Mouse (Mus musculus): ENCODE measurements around the gene Ung. TPM values are rescaled to one million over a fixed set of nuclear protein-coding genes. Genes with fewer than 3 reads are reported as not detected.

Ung gene
- polyA plus RNA-seq, 2 experiments: 11.0 to 13.3 TPM

DNA sequence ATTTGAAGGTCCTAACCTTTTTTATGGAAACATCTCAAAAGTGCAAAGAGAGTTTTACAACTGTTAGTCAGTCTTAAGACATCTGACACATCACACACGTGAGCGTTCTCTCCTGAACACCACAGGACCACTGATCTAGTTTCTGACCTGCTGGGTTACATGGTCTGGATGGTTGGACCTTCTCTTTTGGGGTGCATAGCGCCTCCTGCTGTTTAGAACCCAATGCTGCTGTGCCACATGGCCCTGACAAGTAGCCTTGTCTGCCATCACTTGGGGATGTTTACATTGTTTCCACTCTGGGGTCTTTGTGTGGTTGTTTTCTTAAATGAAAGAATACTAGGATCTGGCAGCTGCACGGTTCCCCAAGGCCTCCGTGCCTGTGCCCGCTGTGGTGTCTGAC, 16.9 kb upstream of the Ung start:
- ATAC-seq (ENCODE audit: insufficient read depth) (no peak), DNase-seq (ENCODE audit: low read depth in 3 of 3, low spot score in 3 of 3) (no peak)
- TF ChIP-seq EP300 (IDR thresholded peaks at IDR 0.05; ENCODE audit: low read depth): no peak
- TF ChIP-seq CTCF (IDR thresholded peaks at IDR 0.05; ENCODE audit: low read depth): peak; percentile 53
- Histone ChIP-seq H3K27me3 (ENCODE audit: control insufficient read depth, insufficient read depth, low read length) (no peaks in the 10 kb centered on the region), H3K4me1 (replicated peaks; ENCODE audit: control insufficient read depth in 2 of 2, insufficient read depth in 2 of 2, low read length in 1 of 2) (no peaks in the 10 kb centered on the region), H3K4me3 (ENCODE audit: insufficient read depth in 1 of 2, low read depth in 2 of 2, low read length in 2 of 2) (no peak overlapping the region), H3K27ac (no peak overlapping the region), H3K4me2 (ENCODE audit: low read depth) (no peak overlapping the region), H3K9ac (replicated peaks) (no peak overlapping the region), H3K36me3 (replicated peaks; ENCODE audit: control insufficient read depth, insufficient read depth, low read depth) (no peaks in the 10 kb centered on the region; the same call in 1 of the 2 replicates), H3K9me3 (ENCODE audit: control insufficient read depth, low read length) (no peaks in the 10 kb centered on the region)
- WGBS (ENCODE audit: insufficient replicate concordance): 80% methylated on average over 6 of the region's 6 CpGs

- 64% methylated on average over 5 of the region's 5 CpGs for WGBS (ENCODE audit: insufficient replicate concordance)
- no peak overlapping the region for H3K4me2 ChIP-seq (ENCODE audit: low read depth)
- H3K27me3 ChIP-seq (ENCODE audit: control insufficient read depth, insufficient read depth, low read length): no peaks in the 10 kb centered on the region
- H3K4me1 ChIP-seq (replicated peaks; ENCODE audit: control insufficient read depth in 2 of 2, insufficient read depth in 2 of 2, low read length in 1 of 2): no peaks in the 10 kb centered on the region
- H3K36me3 ChIP-seq (replicated peaks; ENCODE audit: control insufficient read depth, insufficient read depth, low read depth): no peaks in the 10 kb centered on the region; the same call in 1 of the 2 replicates
- H3K27ac ChIP-seq: no peak overlapping the region
- TF ChIP-seq CTCF (IDR thresholded peaks at IDR 0.05; ENCODE audit: low read depth): no peak
- no peak for TF ChIP-seq EP300 (IDR thresholded peaks at IDR 0.05; ENCODE audit: low read depth)
- no peak for DNase-seq (ENCODE audit: low read depth in 3 of 3, low spot score in 3 of 3)
- ATAC-seq (ENCODE audit: insufficient read depth): no peak
- no peak overlapping the region for H3K4me3 ChIP-seq (ENCODE audit: insufficient read depth in 1 of 2, low read depth in 2 of 2, low read length in 2 of 2)
- H3K9ac ChIP-seq (replicated peaks): no peak overlapping the region
- no peaks in the 10 kb centered on the region for H3K9me3 ChIP-seq (ENCODE audit: control insufficient read depth, low read length)
Observed at GRCm38 (mm10) chr5:114115030-114115429, 15.2 kb upstream of the Ung start.

GRCm38 (mm10) chr5:114116586-114116985, 13.6 kb upstream of the Ung start:
- Histone ChIP-seq H3K4me1 (replicated peaks; ENCODE audit: control insufficient read depth in 2 of 2, insufficient read depth in 2 of 2, low read length in 1 of 2) (no peaks in the 10 kb centered on the region), H3K36me3 (replicated peaks; ENCODE audit: control insufficient read depth, insufficient read depth, low read depth) (no peaks in the 10 kb centered on the region), H3K4me3 (ENCODE audit: insufficient read depth in 1 of 2, low read depth in 2 of 2, low read length in 2 of 2) (no peak overlapping the region), H3K9me3 (ENCODE audit: control insufficient read depth, low read length) (no peaks in the 10 kb centered on the region), H3K9ac (replicated peaks) (no peak overlapping the region), H3K27ac (no peak overlapping the region), H3K4me2 (ENCODE audit: low read depth) (no peak overlapping the region), H3K27me3 (ENCODE audit: control insufficient read depth, insufficient read depth, low read length) (no peaks in the 10 kb centered on the region)
- TF ChIP-seq EP300 (IDR thresholded peaks at IDR 0.05; ENCODE audit: low read depth) (no peak), CTCF (IDR thresholded peaks at IDR 0.05; ENCODE audit: low read depth) (no peak)
- DNase-seq (ENCODE audit: low read depth in 3 of 3, low spot score in 3 of 3): no peak
- no peak for ATAC-seq (ENCODE audit: insufficient read depth)
- 42% methylated on average over 7 of the region's 7 CpGs for WGBS (ENCODE audit: insufficient replicate concordance)

DNA sequence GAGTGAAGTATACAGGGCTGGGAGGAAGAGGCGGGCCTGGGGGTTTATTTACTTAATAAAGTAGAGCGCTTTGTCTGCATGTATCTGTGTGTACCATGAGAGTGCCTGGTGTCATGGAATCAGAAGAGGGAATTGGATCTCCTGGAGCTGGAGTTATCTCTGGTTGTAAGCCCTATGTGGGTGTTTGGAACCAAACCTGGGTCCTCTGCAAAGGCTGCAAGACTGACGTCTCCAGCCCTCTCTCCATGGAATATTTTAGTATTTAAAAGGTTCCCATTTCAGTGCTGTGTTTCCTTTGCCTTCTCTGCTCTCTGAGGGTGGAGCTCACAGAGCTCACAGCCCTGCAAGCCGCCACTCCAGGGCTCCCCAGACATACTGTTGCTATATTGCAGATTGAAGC, 10.4 kb upstream of the Ung start:
- TF ChIP-seq CTCF (IDR thresholded peaks at IDR 0.05; ENCODE audit: low read depth): no peak
- no peak for TF ChIP-seq EP300 (IDR thresholded peaks at IDR 0.05; ENCODE audit: low read depth)
- H3K4me1 ChIP-seq (replicated peaks; ENCODE audit: control insufficient read depth in 2 of 2, insufficient read depth in 2 of 2, low read length in 1 of 2): no peaks in the 10 kb centered on the region
- H3K9me3 ChIP-seq (ENCODE audit: control insufficient read depth, low read length): no peaks in the 10 kb centered on the region
- H3K27me3 ChIP-seq (ENCODE audit: control insufficient read depth, insufficient read depth, low read length): no peaks in the 10 kb centered on the region
- no peaks in the 10 kb centered on the region; the same call in none of the 2 replicates for H3K36me3 ChIP-seq (replicated peaks; ENCODE audit: control insufficient read depth, insufficient read depth, low read depth)
- WGBS (ENCODE audit: insufficient replicate concordance): 82% methylated on average over 4 of the region's 4 CpGs
- no peak overlapping the region for H3K27ac ChIP-seq
- H3K9ac ChIP-seq (replicated peaks): no peak overlapping the region
- ATAC-seq (ENCODE audit: insufficient read depth) (no peak), DNase-seq (ENCODE audit: low read depth in 3 of 3, low spot score in 3 of 3) (no peak)
- H3K4me2 ChIP-seq (ENCODE audit: low read depth): no peak overlapping the region
- no peak overlapping the region for H3K4me3 ChIP-seq (ENCODE audit: insufficient read depth in 1 of 2, low read depth in 2 of 2, low read length in 2 of 2)

DNA sequence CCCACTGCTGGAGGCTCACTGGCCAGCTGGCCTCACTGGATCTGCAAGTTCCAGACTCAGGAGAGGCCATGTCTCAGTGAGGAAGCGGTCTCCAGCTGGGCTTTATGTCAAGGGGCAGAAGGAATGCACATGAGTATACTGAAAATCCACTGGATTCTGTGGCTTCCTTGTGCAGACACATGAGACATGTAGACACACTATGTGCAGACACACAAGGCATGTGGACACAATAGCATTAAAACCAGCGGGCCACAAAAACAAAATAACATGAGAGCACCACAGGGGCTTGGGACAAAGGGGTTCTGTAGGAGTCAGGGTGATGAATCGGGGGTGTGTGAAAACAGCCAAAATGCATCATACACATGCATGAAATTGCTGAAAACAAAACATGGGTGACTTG, 4.2 kb upstream of the Ung start:
- Histone ChIP-seq H3K27ac (no peak overlapping the region), H3K9ac (replicated peaks) (no peak overlapping the region), H3K36me3 (replicated peaks; ENCODE audit: control insufficient read depth, insufficient read depth, low read depth) (no peaks in the 10 kb centered on the region; the same call in none of the 2 replicates), H3K9me3 (ENCODE audit: control insufficient read depth, low read length) (no peaks in the 10 kb centered on the region), H3K4me1 (replicated peaks; ENCODE audit: control insufficient read depth in 2 of 2, insufficient read depth in 2 of 2, low read length in 1 of 2) (peaks cover 5 to 9% of the 10 kb centered on the region in 2 experiments), H3K4me3 (ENCODE audit: insufficient read depth in 1 of 2, low read depth in 2 of 2, low read length in 2 of 2) (no peak overlapping the region), H3K4me2 (ENCODE audit: low read depth) (peak overlapping the region; percentile 90; the same call in 1 of the 2 replicates), H3K27me3 (ENCODE audit: control insufficient read depth, insufficient read depth, low read length) (no peaks in the 10 kb centered on the region)
- 70% methylated on average over 3 of the region's 3 CpGs for WGBS (ENCODE audit: insufficient replicate concordance)
- TF ChIP-seq CTCF (IDR thresholded peaks at IDR 0.05; ENCODE audit: low read depth) (no peak), EP300 (IDR thresholded peaks at IDR 0.05; ENCODE audit: low read depth) (no peak)
- no peak for ATAC-seq (ENCODE audit: insufficient read depth)
- no peak for DNase-seq (ENCODE audit: low read depth in 3 of 3, low spot score in 3 of 3)

Measured in liver, embryonic 14.5 days (tissue).